Mouse (Mus musculus) CH12.LX (cell line): ENCODE measurements around the gene Gpr146. TPM values are rescaled to one million over a fixed set of nuclear protein-coding genes. Genes with fewer than 3 reads are reported as not detected.

Experiments used
- DNase-seq: peaks from one replicate; pipeline ENCODE4 v3.0.0-alpha.2; 2013; ENCODE audit errors: extremely low read depth
- H3K27ac ChIP-seq: 2 replicates; pipeline ENCODE4 v1.5.1; 2012; ENCODE audit warnings: low read depth, mild to moderate bottlenecking, control low read depth, moderate library complexity; ENCODE audit not compliant: insufficient read depth
- H3K27me3 ChIP-seq: replicated peaks from 2 replicates; pipeline ENCODE3; 2012; ENCODE audit warnings: inconsistent platforms
- H3K36me3 ChIP-seq, 2 experiments: replicated peaks in 1 of 2; 2 replicates each; pipeline versions ENCODE3 to v1.6.1; 2012; ENCODE audit warnings: inconsistent platforms in 1 of 2, low read length in 1 of 2, mild to moderate bottlenecking in 1 of 2, mixed read lengths in 1 of 2, moderate library complexity in 1 of 2; ENCODE audit not compliant: control insufficient read depth in 1 of 2, insufficient read depth in 1 of 2
- H3K4me1 ChIP-seq, 2 experiments: 2 replicates each; pipeline ENCODE4 v1.6.1; 2012; ENCODE audit warnings: inconsistent platforms in 1 of 2, moderate library complexity in 1 of 2; ENCODE audit not compliant: insufficient read depth in 2 of 2, control insufficient read depth in 1 of 2
- H3K4me2 ChIP-seq: 2 replicates; pipeline ENCODE4 v1.6.1; 2012; ENCODE audit warnings: low read depth, mild to moderate bottlenecking, control low read depth; ENCODE audit not compliant: poor library complexity, insufficient read depth, severe bottlenecking
- H3K4me3 ChIP-seq, 3 experiments: fragments of 150-350 bp in 1 of 3; sonication (generic) in 1 of 3; replicated peaks in 1 of 3; 2 replicates each; pipeline versions ENCODE3 to v1.5.1; 2011 to 2012; ENCODE audit warnings: low read depth in 2 of 3, low read length in 2 of 3, mild to moderate bottlenecking in 2 of 3, moderate library complexity in 2 of 3, control low read depth in 1 of 3, improper control_type of control experiment in 1 of 3, inconsistent platforms in 1 of 3, mixed read lengths in 1 of 3; ENCODE audit not compliant: poor library complexity in 1 of 3
- H3K79me2 ChIP-seq: replicated peaks from 2 replicates; pipeline ENCODE4 v1.6.1; 2012; ENCODE audit warnings: mild to moderate bottlenecking, moderate library complexity; ENCODE audit not compliant: control insufficient read depth, poor library complexity, insufficient read depth, severe bottlenecking; ENCODE audit errors: extremely low read depth
- H3K9ac ChIP-seq: 2 replicates; pipeline ENCODE4 v1.6.1; 2012; ENCODE audit warnings: low read depth, mild to moderate bottlenecking, control low read depth, moderate library complexity; ENCODE audit not compliant: insufficient read depth
- H3K9me3 ChIP-seq: replicated peaks from 2 replicates; pipeline ENCODE3; 2012; ENCODE audit warnings: low read length, inconsistent platforms, mixed read lengths
- CHD1 ChIP-seq: IDR thresholded peaks from 2 replicates; pipeline ENCODE4 v1.6.1; 2012; ENCODE audit warnings: low read depth, low read length, improper control_type of control experiment, inconsistent platforms
- CHD2 ChIP-seq: IDR thresholded peaks from 2 replicates; pipeline ENCODE4 v1.6.1; 2011; ENCODE audit warnings: low read length, improper control_type of control experiment
- ELF1 ChIP-seq: IDR thresholded peaks from 2 replicates; pipeline ENCODE4 v1.6.1; 2014; ENCODE audit warnings: low read depth, mild to moderate bottlenecking, inconsistent platforms, low read length, improper control_type of control experiment
- EP300 ChIP-seq: IDR thresholded peaks from 2 replicates; pipeline ENCODE4 v1.6.1; 2011; ENCODE audit warnings: low read length, improper control_type of control experiment
- ETS1 ChIP-seq: conservative IDR thresholded peaks from 2 replicates; pipeline ENCODE4 v1.6.1; 2012; ENCODE audit warnings: low read depth, mild to moderate bottlenecking, inconsistent platforms, low read length, improper control_type of control experiment, moderate library complexity
- HCFC1 ChIP-seq: IDR thresholded peaks from 2 replicates; pipeline ENCODE4 v1.6.1; 2012; ENCODE audit warnings: low read depth, mild to moderate bottlenecking, inconsistent platforms, low read length, improper control_type of control experiment
- IRF4 ChIP-seq: IDR thresholded peaks from 2 replicates; pipeline ENCODE4 v1.6.1; 2014; ENCODE audit warnings: low read depth, mild to moderate bottlenecking, inconsistent platforms, low read length, improper control_type of control experiment
- MAFK ChIP-seq: IDR thresholded peaks from 2 replicates; pipeline ENCODE4 v1.6.1; 2011; ENCODE audit warnings: low read length, improper control_type of control experiment; ENCODE audit not compliant: insufficient replicate concordance
- MAZ ChIP-seq: IDR thresholded peaks from 2 replicates; pipeline ENCODE4 v1.6.1; 2012; ENCODE audit warnings: low read depth, mild to moderate bottlenecking, inconsistent platforms, low read length, improper control_type of control experiment, moderate library complexity
- MEF2A ChIP-seq: IDR thresholded peaks from 2 replicates; pipeline ENCODE4 v1.6.1; 2014; ENCODE audit warnings: low read depth, mild to moderate bottlenecking, inconsistent platforms, low read length, improper control_type of control experiment, borderline replicate concordance
- MXI1 ChIP-seq: IDR thresholded peaks from 2 replicates; pipeline ENCODE4 v1.6.1; 2011; ENCODE audit warnings: mild to moderate bottlenecking, low read depth, low read length, improper control_type of control experiment
- MYC ChIP-seq: IDR thresholded peaks from 2 replicates; pipeline ENCODE4 v1.6.1; 2011; ENCODE audit warnings: low read depth, mild to moderate bottlenecking, improper control_type of control experiment, low read length
- NELFE ChIP-seq: IDR thresholded peaks from 2 replicates; pipeline ENCODE4 v1.6.1; 2011; ENCODE audit warnings: low read depth, low read length, improper control_type of control experiment
- SIN3A ChIP-seq: IDR thresholded peaks from 2 replicates; pipeline ENCODE4 v1.6.1; 2012; ENCODE audit warnings: low read length, improper control_type of control experiment, inconsistent platforms
- UBTF ChIP-seq: IDR thresholded peaks from 2 replicates; pipeline ENCODE4 v1.6.1; 2012; ENCODE audit warnings: low read depth, mild to moderate bottlenecking, inconsistent platforms, low read length, improper control_type of control experiment, moderate library complexity
- USF1 ChIP-seq: IDR thresholded peaks from 2 replicates; pipeline ENCODE4 v1.6.1; 2014; ENCODE audit warnings: low read depth, mild to moderate bottlenecking, inconsistent platforms, low read length, improper control_type of control experiment
- ZKSCAN1 ChIP-seq: IDR thresholded peaks from 2 replicates; pipeline ENCODE4 v1.6.1; 2012; ENCODE audit warnings: low read depth, inconsistent platforms, low read length, improper control_type of control experiment, borderline replicate concordance
- ZMIZ1 ChIP-seq: IDR thresholded peaks from 2 replicates; pipeline ENCODE4 v1.6.1; 2012; ENCODE audit warnings: low read depth, mild to moderate bottlenecking, inconsistent platforms, low read length, improper control_type of control experiment
- ZNF384 ChIP-seq: IDR thresholded peaks from 2 replicates; pipeline ENCODE4 v1.6.1; 2012; ENCODE audit warnings: low read depth, low read length, improper control_type of control experiment, inconsistent platforms
- dilution Hi-C: fragments of 300-500 bp; cut with MboI; formaldehyde crosslinking; loops from 2 replicates; pipeline ENCODE4 v1.14.3; 2020; ENCODE audit warnings: low sequenced_read_pairs; ENCODE audit not compliant: extremely low pct_unique_long_range_greater_than_20kb, extremely low pct_ligation_motif_present
- in situ Hi-C: fragments of 300-500 bp; cut with MboI; formaldehyde crosslinking; loops from 3 replicates; pipeline ENCODE4 v1.14.3; 2019; ENCODE audit warnings: low sequenced_read_pairs, low pct_ligation_motif_present, low pct_unique_long_range_greater_than_20kb, mixed read lengths
- polyA plus RNA-seq: library from polyadenylated mRNA; unstranded; fragments of >175 nt; gene quantifications from 2 replicates; pipeline ENCODE4 v1.2.1, GENCODE M21; 2012; ENCODE audit warnings: low read depth; ENCODE audit not compliant: insufficient read length
- total RNA-seq, 2 experiments: library from RNA; depleted of rRNA; stranded (reverse); fragments of 300-350 nt in 1 of 2; fragments of >200 nt in 1 of 2; gene quantifications; 2 replicates each; pipeline ENCODE4 v1.2.3; 2012 to 2014

Gene Gpr146
- total and polyA plus RNA-seq, 3 experiments: 0.13 TPM; not detected in 2

GRCm38 (mm10) chr5:139429818-139430341 lies 52.4 kb downstream of the Gpr146 start:
- H3K9me3 ChIP-seq: no peaks in the 10 kb centered on the region
- no peaks in the 10 kb centered on the region for H3K79me2 ChIP-seq
- no peak for DNase-seq
- H3K4me3 ChIP-seq: no peak overlapping the region
- dilution Hi-C loops (no loop called here), in situ Hi-C loops (no loop called here)
- no peak overlapping the region for H3K27ac ChIP-seq
- H3K36me3 ChIP-seq: peaks cover 0 to 82% of the 10 kb centered on the region in 2 experiments
- H3K4me2 ChIP-seq: no peak overlapping the region
- TF ChIP-seq NELFE: no peak
- no peak for TF ChIP-seq ZMIZ1
- TF ChIP-seq ZNF384: no peak
- no peak for TF ChIP-seq HCFC1
- H3K9ac ChIP-seq: no peak overlapping the region
- H3K4me1 ChIP-seq: peaks cover 0 to 15% of the 10 kb centered on the region in 2 experiments; a peak in 3 of 4 replicates
- H3K27me3 ChIP-seq: no peaks in the 10 kb centered on the region

GRCm38 (mm10) chr5:139432333-139432732 lies 54.8 kb downstream of the Gpr146 start:
- Histone ChIP-seq H3K27me3 (no peaks in the 10 kb centered on the region), H3K4me1 (peaks cover 0 to 10% of the 10 kb centered on the region in 2 experiments; a peak in 2 of 4 replicates), H3K79me2 (no peaks in the 10 kb centered on the region), H3K9ac (no peak overlapping the region), H3K9me3 (no peaks in the 10 kb centered on the region), H3K4me3 (no peak overlapping the region), H3K36me3 (peaks cover 0 to 74% of the 10 kb centered on the region in 2 experiments), H3K4me2 (no peak overlapping the region), H3K27ac (no peak overlapping the region)
- dilution Hi-C loops: no loop called here
- TF ChIP-seq MAZ (no peak), CHD2 (no peak), ZMIZ1 (no peak), ZKSCAN1 (no peak), MAFK (no peak), HCFC1 (no peak)
- in situ Hi-C loops: no loop called here
- DNase-seq: no peak

GRCm38 (mm10) chr5:139432747-139433508 lies 55.4 kb downstream of the Gpr146 start:
- no peak for TF ChIP-seq ETS1
- TF ChIP-seq IRF4: no peak
- TF ChIP-seq CHD2: no peak
- no peak for TF ChIP-seq ZNF384
- no peak for TF ChIP-seq ZKSCAN1
- no peak for TF ChIP-seq UBTF
- no peak for TF ChIP-seq CHD1
- no peak for TF ChIP-seq EP300
- no peak for TF ChIP-seq MEF2A
- TF ChIP-seq ELF1: no peak
- no peak for TF ChIP-seq HCFC1
- no peak for TF ChIP-seq USF1
- TF ChIP-seq MXI1: no peak
- TF ChIP-seq MAFK: no peak
- no peak for TF ChIP-seq NELFE
- TF ChIP-seq MYC: no peak
- TF ChIP-seq SIN3A: no peak
- Histone ChIP-seq H3K79me2 (no peaks in the 10 kb centered on the region), H3K9ac (no peak overlapping the region), H3K9me3 (no peaks in the 10 kb centered on the region), H3K4me3 (no peak overlapping the region), H3K4me2 (no peak overlapping the region), H3K36me3 (peaks cover 0 to 73% of the 10 kb centered on the region in 2 experiments), H3K4me1 (peaks cover 0 to 10% of the 10 kb centered on the region in 2 experiments; a peak in 2 of 4 replicates), H3K27me3 (no peaks in the 10 kb centered on the region), H3K27ac (no peak overlapping the region)
- DNase-seq: no peak
- dilution Hi-C loops (no loop called here), in situ Hi-C loops (no loop called here)
